Mouse (Mus musculus) testis, adult 2 months (tissue): ENCODE results near the gene Gm20388. TPM values are rescaled to one million over a fixed set of nuclear protein-coding genes. Genes with fewer than 3 reads are reported as not detected.
"Not testable (repeated sequence)": the region's sequence is repeated elsewhere in the genome, so short reads cannot be mapped to it uniquely, and the experiment has no call there.

Experiments used
- H3K27ac ChIP-seq: fragments of 200-500 bp; 2 replicates; pipeline ENCODE4 v1.5.1; 2012; ENCODE audit warnings: low read depth, low read length; ENCODE audit not compliant: control insufficient read depth, insufficient read depth
- H3K27me3 ChIP-seq: fragments of 200-500 bp; 2 replicates; pipeline ENCODE4 v1.6.1; 2012; ENCODE audit warnings: mild to moderate bottlenecking, low read length, moderate library complexity; ENCODE audit not compliant: control insufficient read depth, insufficient read depth
- H3K36me3 ChIP-seq: fragments of 200-500 bp; 2 replicates; pipeline ENCODE4 v1.6.1; 2012; ENCODE audit warnings: mild to moderate bottlenecking, low read length; ENCODE audit not compliant: control insufficient read depth, insufficient read depth
- H3K4me1 ChIP-seq: fragments of 200-500 bp; 2 replicates; pipeline ENCODE4 v1.6.1; 2012; ENCODE audit warnings: low read length; ENCODE audit not compliant: control insufficient read depth, insufficient read depth
- H3K4me3 ChIP-seq: fragments of 200-500 bp; 2 replicates; pipeline ENCODE4 v1.5.1; 2012; ENCODE audit warnings: low read depth, mild to moderate bottlenecking, low read length, moderate library complexity, mixed read lengths; ENCODE audit not compliant: control insufficient read depth
- CTCF ChIP-seq: fragments of 200-500 bp; IDR thresholded peaks from 2 replicates; pipeline ENCODE4 v1.5.1; 2012; ENCODE audit warnings: low read depth, mild to moderate bottlenecking, inconsistent platforms, low read length, moderate library complexity; ENCODE audit not compliant: control insufficient read depth, insufficient read depth, insufficient replicate concordance
- POLR2A ChIP-seq: fragments of 200-500 bp; IDR thresholded peaks from 2 replicates; pipeline ENCODE4 v1.6.1; 2012; ENCODE audit warnings: low read depth, mild to moderate bottlenecking, inconsistent platforms, low read length, moderate library complexity; ENCODE audit not compliant: control insufficient read depth
- polyA plus RNA-seq: library from polyadenylated mRNA; depleted of rRNA; stranded (reverse); fragments of >200 nt; gene quantifications from 2 replicates; pipeline ENCODE4 v1.2.3, GENCODE M21; 2012

The Gm20388 gene
- polyA plus RNA-seq, 1 experiment = 5.6 TPM

- no peaks in the 10 kb centered on the region for H3K36me3 ChIP-seq
- H3K27ac ChIP-seq = no peak overlapping the region
- no peak overlapping the region for H3K4me3 ChIP-seq
- TF ChIP-seq POLR2A = no peak
- no peak for TF ChIP-seq CTCF
- H3K27me3 ChIP-seq = no peaks in the 10 kb centered on the region
- H3K4me1 ChIP-seq = peaks cover 14% of the 10 kb centered on the region
Observed at GRCm38 (mm10) chr8:123039376-123040109, 3128.9 kb downstream of the Gm20388 start.

GRCm38 (mm10) chr8:123040110-123040650 lies 3129.5 kb downstream of the Gm20388 start:
- H3K36me3 ChIP-seq = 0 out of 2 replicates have a peak, but pooled peaks cover 1% of the 10 kb centered on the region
- H3K4me3 ChIP-seq = no peak overlapping the region
- no peak overlapping the region for H3K27ac ChIP-seq
- peaks cover 14% of the 10 kb centered on the region for H3K4me1 ChIP-seq
- TF ChIP-seq CTCF (no peak), POLR2A (no peak)
- H3K27me3 ChIP-seq = no peaks in the 10 kb centered on the region

GRCm38 (mm10) chr8:123041008-123041773 lies 3130.6 kb downstream of the Gm20388 start:
- H3K27ac ChIP-seq = peak overlapping the region; percentile 93
- no peak; the same call in 1 of the 2 replicates for TF ChIP-seq POLR2A
- TF ChIP-seq CTCF = no peak
- H3K27me3 ChIP-seq = no peaks in the 10 kb centered on the region
- H3K4me3 ChIP-seq = peak overlapping the region; percentile 98
- H3K4me1 ChIP-seq = peaks cover 14% of the 10 kb centered on the region
- 0 out of 2 replicates have a peak, but pooled peaks cover 1% of the 10 kb centered on the region for H3K36me3 ChIP-seq

DNA sequence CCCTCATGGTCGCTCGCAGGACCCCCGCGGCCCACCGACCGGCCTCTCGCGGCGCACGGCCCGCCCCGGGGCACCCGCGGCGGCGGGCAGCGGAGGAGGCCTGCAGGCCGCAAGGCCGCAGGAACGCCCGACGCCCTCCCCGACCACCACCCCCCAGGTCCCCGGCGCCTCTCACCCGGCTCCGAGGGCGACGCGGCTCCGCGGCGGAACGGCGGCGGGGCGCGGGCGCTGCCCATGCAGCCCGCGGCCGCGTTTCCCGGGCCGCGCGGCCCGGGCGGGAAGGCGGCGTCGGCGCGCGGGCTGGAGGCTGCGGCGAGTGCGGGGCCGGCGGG lies 3131.1 kb downstream of the Gm20388 start:
- Histone ChIP-seq H3K27me3 (no peaks in the 10 kb centered on the region), H3K36me3 (0 out of 2 replicates have a peak, but pooled peaks cover 1% of the 10 kb centered on the region), H3K4me1 (peaks cover 14% of the 10 kb centered on the region), H3K27ac (peak overlapping the region; percentile 93), H3K4me3 (peak overlapping the region; percentile 98)
- TF ChIP-seq CTCF (no peak), POLR2A (no peak)

DNA sequence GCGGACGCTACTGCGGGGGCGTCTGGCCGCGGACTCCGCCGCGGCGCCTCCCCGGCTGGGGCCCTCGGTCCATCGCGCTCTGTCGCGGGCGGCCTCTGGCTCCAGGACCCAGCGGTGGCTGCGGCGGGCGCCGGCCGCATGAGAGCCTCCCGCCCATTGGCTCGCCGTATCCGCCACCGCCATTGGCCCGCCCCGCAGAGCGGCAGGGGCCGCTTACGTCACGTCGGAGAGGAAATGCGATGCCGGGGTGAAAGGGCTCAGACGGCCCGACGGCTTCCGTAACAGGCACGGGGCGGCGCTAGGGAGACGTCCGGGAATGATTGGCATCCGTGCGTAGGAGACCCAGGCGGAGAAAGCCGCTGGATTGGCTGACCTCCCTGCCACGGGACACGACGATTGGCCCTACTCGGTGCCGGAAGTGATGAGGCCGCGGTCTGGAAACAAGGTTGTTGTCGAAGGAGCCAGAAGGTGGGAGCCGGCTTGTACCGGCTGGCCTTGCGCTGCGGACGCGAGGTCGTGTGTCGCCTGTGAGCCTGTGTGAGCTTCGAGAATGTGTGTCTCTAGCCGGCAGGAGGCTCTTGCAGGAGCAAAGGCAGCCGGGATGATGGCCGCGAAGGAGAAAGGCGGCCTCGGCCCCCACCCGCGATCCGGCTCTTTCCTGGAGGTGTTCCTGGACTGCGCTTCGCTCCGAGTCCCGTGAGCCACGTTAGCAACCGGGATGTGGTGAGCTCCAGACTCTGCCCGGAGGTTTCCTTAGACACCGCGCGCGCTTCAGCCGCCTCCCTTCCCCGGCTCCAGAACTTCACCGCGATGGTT lies 3131.7 kb downstream of the Gm20388 start, which contains the start of gene Ankrd11:
Gene Ankrd11 (minus strand): TSS at position 120 of the 816 bp plus-strand sequence.
- 0 out of 2 replicates have a peak, but pooled peaks cover 1% of the 10 kb centered on the region for H3K36me3 ChIP-seq
- no peaks in the 10 kb centered on the region for H3K27me3 ChIP-seq
- peak within 1 kb of the TSS; percentile 95 for H3K27ac ChIP-seq
- peak within 1 kb of the TSS; percentile 98 for H3K4me3 ChIP-seq
- TF ChIP-seq CTCF = peak; percentile 12; the same call in 1 of the 2 replicates
- peak; percentile 88 for TF ChIP-seq POLR2A
- peaks cover 9% of the 10 kb centered on the region for H3K4me1 ChIP-seq

DNA sequence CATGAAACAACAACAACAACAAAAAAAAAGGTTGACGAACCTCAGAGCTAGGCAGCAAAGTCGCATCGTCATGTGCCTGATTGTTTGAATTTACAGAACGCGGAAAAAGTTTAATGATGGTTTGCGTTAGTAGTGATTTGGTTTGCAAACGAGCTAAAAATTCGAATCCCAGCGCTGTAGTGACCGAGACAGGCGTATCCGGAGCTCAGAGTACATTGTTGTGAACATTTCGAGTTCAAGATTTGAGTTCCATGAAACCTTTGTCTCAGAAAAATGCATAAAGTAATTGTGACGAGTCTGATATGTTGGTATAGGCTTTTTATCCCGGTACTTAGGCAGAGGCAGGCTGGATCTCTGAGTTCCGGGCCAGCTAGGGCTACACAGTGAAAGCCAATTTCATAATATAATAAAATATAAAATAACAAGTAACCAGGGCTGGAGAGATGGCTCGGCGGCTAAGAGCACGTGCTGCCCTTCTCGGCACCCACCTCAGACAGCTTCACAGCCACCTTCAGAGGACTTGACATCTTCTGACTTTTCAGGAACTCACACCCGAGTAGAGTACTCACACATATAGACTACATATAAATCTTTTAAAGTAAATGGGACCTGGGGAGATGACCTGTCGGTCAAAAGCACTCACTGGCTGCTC lies 3132.5 kb downstream of the Gm20388 start:
- H3K27me3 ChIP-seq = no peaks in the 10 kb centered on the region
- peak overlapping the region; percentile 98 for H3K4me3 ChIP-seq
- TF ChIP-seq CTCF = no peak
- 0 out of 2 replicates have a peak, but pooled peaks cover 1% of the 10 kb centered on the region for H3K36me3 ChIP-seq
- peak overlapping the region; percentile 95 for H3K27ac ChIP-seq
- peaks cover 9% of the 10 kb centered on the region for H3K4me1 ChIP-seq

DNA sequence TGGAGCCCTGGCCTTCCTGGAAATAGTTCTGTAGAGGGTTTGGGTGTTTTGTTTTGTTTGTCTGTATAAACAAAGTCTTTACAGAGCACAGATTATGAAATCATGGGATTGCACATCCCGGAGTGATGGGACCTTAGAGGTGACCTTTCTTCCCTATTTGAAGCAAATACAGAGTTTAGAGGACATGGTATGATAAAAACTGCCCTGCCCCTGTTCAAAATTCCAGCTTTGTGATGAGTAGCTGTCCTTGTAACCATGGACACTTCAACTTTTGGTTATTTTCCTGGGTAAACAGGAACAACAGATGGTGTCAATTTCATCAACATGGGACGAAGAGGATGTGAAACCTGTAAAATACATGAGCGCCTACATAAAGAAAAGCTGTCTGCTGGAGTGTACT lies 3133.3 kb downstream of the Gm20388 start:
- H3K4me3 ChIP-seq = no peak overlapping the region
- H3K27me3 ChIP-seq = no peaks in the 10 kb centered on the region
- 0 out of 2 replicates have a peak, but pooled peaks cover 1% of the 10 kb centered on the region for H3K36me3 ChIP-seq
- no peak overlapping the region for H3K27ac ChIP-seq
- peaks cover 9% of the 10 kb centered on the region for H3K4me1 ChIP-seq
- TF ChIP-seq POLR2A = no peak
- no peak for TF ChIP-seq CTCF

- H3K27ac ChIP-seq, H3K4me1 ChIP-seq, H3K27me3 ChIP-seq, H3K4me3 ChIP-seq, H3K36me3 ChIP-seq: not testable (repeated sequence)
Observed at GRCm38 (mm10) chr8:123044743-123045425, 3134.2 kb downstream of the Gm20388 start.
